In genomic region chr3:103799507-103799906, GRCm38 (mm10) we compare ENCODE assay signal across 21 mouse cellular contexts. TPM values are rescaled to one million over a fixed set of nuclear protein-coding genes. Genes with fewer than 3 reads are reported as not detected.
DNase-seq lines count a peak whose midpoint lies in the region; ATAC-seq and TF ChIP-seq lines count a peak whose summit lies in the region.
"Had no signal": no experiment of that assay in that cellular context is flagged by ENCODE, and none has a peak within 500 bp of the region (broad histone marks: within the 10 kb centered on the region; RNA-seq: fewer than 3 reads in every experiment).

No protein-coding gene starts in this region.

- TF ChIP-seq EP300 in stomach, postnatal 0 days (optimal IDR thresholded peaks at IDR 0.05): no peak

- H3K27ac ChIP-seq in stomach, embryonic 14.5 days (ENCODE audit: low read length): no peak overlapping the region
- no peak overlapping the region for H3K27ac ChIP-seq in stomach, postnatal 0 days (replicated peaks)
- H3K27ac ChIP-seq in liver, embryonic 16.5 days (ENCODE audit: low read length): peak overlapping the region; percentile 97
- H3K27ac ChIP-seq in midbrain, embryonic 16.5 days (ENCODE audit: low read length): no peak overlapping the region
- H3K27ac ChIP-seq in forebrain, embryonic 12.5 days: no peak overlapping the region
- H3K27ac ChIP-seq: embryonic facial prominence, embryonic 12.5 days; heart, embryonic 15.5 days; hindbrain, embryonic 15.5 days; neural tube, embryonic 12.5 days had no signal

- no peak overlapping the region for H3K4me2 ChIP-seq in stomach, embryonic 14.5 days (replicated peaks; ENCODE audit: low read depth, low read length)
- no peak overlapping the region for H3K4me2 ChIP-seq in stomach, postnatal 0 days (replicated peaks; ENCODE audit: low read depth)
- H3K4me2 ChIP-seq in liver, embryonic 16.5 days (ENCODE audit: low read depth, low read length): peak overlapping the region; percentile 65
- H3K4me2 ChIP-seq in midbrain, embryonic 16.5 days (ENCODE audit: low read length): no peak overlapping the region
- H3K4me2 ChIP-seq in forebrain, embryonic 12.5 days: no peak overlapping the region
- H3K4me2 ChIP-seq: embryonic facial prominence, embryonic 12.5 days; heart, embryonic 15.5 days; hindbrain, embryonic 15.5 days; neural tube, embryonic 12.5 days had no signal

- no peak overlapping the region for H3K4me3 ChIP-seq in stomach, embryonic 14.5 days (ENCODE audit: low read depth, low read length)
- H3K4me3 ChIP-seq in stomach, postnatal 0 days (ENCODE audit: low read depth, low read length): no peak overlapping the region
- no peak overlapping the region for H3K4me3 ChIP-seq in liver, embryonic 16.5 days (ENCODE audit: low read depth, low read length)
- H3K4me3 ChIP-seq in midbrain, embryonic 16.5 days (ENCODE audit: low read depth, low read length): no peak overlapping the region
- H3K4me3 ChIP-seq in forebrain, embryonic 12.5 days (replicated peaks): no peak overlapping the region
- H3K4me3 ChIP-seq: embryonic facial prominence, embryonic 12.5 days; gastrocnemius, adult 2 months; heart, embryonic 15.5 days; hindbrain, embryonic 15.5 days; neural tube, embryonic 12.5 days had no signal

- DNase-seq in heart, adult 11 months: peak; percentile 78
- no peak for DNase-seq in heart, postnatal 25 days (ENCODE audit: low spot score)
- no peak for DNase-seq in stomach, postnatal 0 days (ENCODE audit: low spot score)
- DNase-seq in cerebellum, adult 18-20 months: no peak
- DNase-seq: adrenal gland, adult 2 months; cerebellum, postnatal 14 days; gastrocnemius, adult 2 months; thymus, adult 2 months had no signal

- H3K27me3 ChIP-seq in stomach, embryonic 14.5 days (ENCODE audit: control insufficient read depth, insufficient read depth, low read length): no peaks in the 10 kb centered on the region
- H3K27me3 ChIP-seq in stomach, postnatal 0 days (ENCODE audit: control insufficient read depth, insufficient read depth, low read length): no peaks in the 10 kb centered on the region
- no peaks in the 10 kb centered on the region for H3K27me3 ChIP-seq in liver, embryonic 16.5 days (ENCODE audit: control insufficient read depth, insufficient read depth, low read depth, low read length)
- H3K27me3 ChIP-seq in midbrain, embryonic 16.5 days (ENCODE audit: control insufficient read depth, insufficient read depth, low read depth, low read length): no peaks in the 10 kb centered on the region
- no peaks in the 10 kb centered on the region for H3K27me3 ChIP-seq in forebrain, embryonic 12.5 days
- H3K27me3 ChIP-seq: embryonic facial prominence, embryonic 12.5 days; heart, embryonic 15.5 days; hindbrain, embryonic 15.5 days; neural tube, embryonic 12.5 days had no signal

- no peaks in the 10 kb centered on the region for H3K9me3 ChIP-seq in stomach, embryonic 14.5 days (ENCODE audit: control insufficient read depth, low read depth, low read length)
- no peaks in the 10 kb centered on the region for H3K9me3 ChIP-seq in stomach, postnatal 0 days (ENCODE audit: control insufficient read depth, low read length)
- H3K9me3 ChIP-seq in liver, embryonic 16.5 days (replicated peaks; ENCODE audit: control insufficient read depth, low read length): no peaks in the 10 kb centered on the region
- no peaks in the 10 kb centered on the region for H3K9me3 ChIP-seq in midbrain, embryonic 16.5 days (replicated peaks; ENCODE audit: control insufficient read depth, low read length, poor library complexity, severe bottlenecking)
- no peaks in the 10 kb centered on the region for H3K9me3 ChIP-seq in forebrain, embryonic 12.5 days
- H3K9me3 ChIP-seq: embryonic facial prominence, embryonic 12.5 days; heart, embryonic 15.5 days; hindbrain, embryonic 15.5 days; neural tube, embryonic 12.5 days had no signal

- no peaks in the 10 kb centered on the region for H3K4me1 ChIP-seq in stomach, embryonic 14.5 days (ENCODE audit: control insufficient read depth, insufficient read depth, low read length)
- peaks cover 7% of the 10 kb centered on the region; the same call in 1 of the 2 replicates for H3K4me1 ChIP-seq in stomach, postnatal 0 days (replicated peaks; ENCODE audit: control insufficient read depth, insufficient read depth)
- H3K4me1 ChIP-seq in liver, embryonic 16.5 days (ENCODE audit: control insufficient read depth, low read depth, low read length): peaks cover 63% of the 10 kb centered on the region
- H3K4me1 ChIP-seq in midbrain, embryonic 16.5 days (ENCODE audit: control insufficient read depth, insufficient read depth, low read length): no peaks in the 10 kb centered on the region
- H3K4me1 ChIP-seq in forebrain, embryonic 12.5 days: no peaks in the 10 kb centered on the region
- H3K4me1 ChIP-seq: embryonic facial prominence, embryonic 12.5 days; hindbrain, embryonic 15.5 days; neural tube, embryonic 12.5 days had no signal

- H3K9ac ChIP-seq in stomach, embryonic 14.5 days (replicated peaks; ENCODE audit: low read depth, low read length): no peak overlapping the region
- no peak overlapping the region for H3K9ac ChIP-seq in stomach, postnatal 0 days (ENCODE audit: low read length)
- H3K9ac ChIP-seq in liver, embryonic 16.5 days (ENCODE audit: low read depth, low read length): no peak overlapping the region
- H3K9ac ChIP-seq in midbrain, embryonic 16.5 days (ENCODE audit: low read depth, low read length): no peak overlapping the region
- H3K9ac ChIP-seq in forebrain, embryonic 12.5 days: no peak overlapping the region
- H3K9ac ChIP-seq: embryonic facial prominence, embryonic 12.5 days; heart, embryonic 15.5 days; hindbrain, embryonic 15.5 days; neural tube, embryonic 12.5 days had no signal

- TF ChIP-seq CTCF in stomach, postnatal 0 days (IDR thresholded peaks at IDR 0.05; ENCODE audit: low read depth): no peak

- 0 out of 2 replicates have a peak, but pooled peaks have one; percentile 58 for ATAC-seq in stomach, embryonic 14.5 days (ENCODE audit: insufficient number of reproducible peaks, insufficient read depth, low FRiP score, low read depth)
- no peak for ATAC-seq in stomach, postnatal 0 days (ENCODE audit: low FRiP score, low TSS enrichment)
- ATAC-seq in liver, embryonic 16.5 days (ENCODE audit: low read depth): peak; percentile 92
- ATAC-seq in midbrain, embryonic 16.5 days: no peak
- ATAC-seq in forebrain, embryonic 12.5 days (ENCODE audit: low FRiP score): no peak
- ATAC-seq: forebrain, embryonic 14.5 days had no signal

- intact Hi-C loops in heart, postnatal 25 days (cut with DNase I): no loop called here

- peaks cover 19% of the 10 kb centered on the region for H3K36me3 ChIP-seq in stomach, embryonic 14.5 days (ENCODE audit: control insufficient read depth, insufficient read depth, low read length)
- H3K36me3 ChIP-seq in stomach, postnatal 0 days (ENCODE audit: control insufficient read depth, insufficient read depth, low read length): no peaks in the 10 kb centered on the region
- H3K36me3 ChIP-seq in liver, embryonic 16.5 days (ENCODE audit: control insufficient read depth, insufficient read depth): peaks cover 15% of the 10 kb centered on the region
- peaks cover 13% of the 10 kb centered on the region for H3K36me3 ChIP-seq in midbrain, embryonic 16.5 days (ENCODE audit: control insufficient read depth, insufficient read depth, low read length)
- peaks cover 24% of the 10 kb centered on the region for H3K36me3 ChIP-seq in forebrain, embryonic 12.5 days (replicated peaks)

- WGBS in stomach, embryonic 14.5 days: 76% methylated on average over 2 of the region's 2 CpGs
- WGBS in stomach, postnatal 0 days: 74% methylated on average over 2 of the region's 2 CpGs
- 11% methylated on average over 2 of the region's 2 CpGs for whole genome bisulfite sequencing in liver, embryonic 16.5 days (ENCODE audit: insufficient replicate concordance)
- WGBS in midbrain, embryonic 16.5 days: 86% methylated on average over 2 of the region's 2 CpGs
- WGBS in forebrain, embryonic 12.5 days: 82% methylated on average over 2 of the region's 2 CpGs

RNA-seq across cellular contexts. Expression of gene Hipk1, which starts 8.1 kb away (rescaled TPM):
- total RNA-seq in heart, postnatal 25 days (2021): 100 to 1,000 TPM in 1 of 2 experiments, 10 to 100 TPM in 1; 90.0 to 101 TPM
- 18.1 and 18.8 TPM in 2 replicates for polyA plus RNA-seq in stomach, embryonic 14.5 days (2014; fragmentation: Nextera tagmentation; extraction: Ambion mirVana)
- polyA plus RNA-seq in stomach, postnatal 0 days (2015; fragmentation: Nextera tagmentation; extraction: Ambion mirVana): 6.7 and 7.5 TPM in 2 replicates
- 15.3 and 16.4 TPM in 2 replicates for polyA plus RNA-seq in liver, embryonic 16.5 days (2015; fragmentation: Nextera tagmentation; extraction: Ambion mirVana)
- 11.1 and 11.5 TPM in 2 replicates for polyA plus RNA-seq in midbrain, embryonic 16.5 days (2015; fragmentation: Nextera tagmentation; extraction: Ambion mirVana)
- polyA plus RNA-seq in forebrain, embryonic 12.5 days (2016; fragmentation: Nextera tagmentation; extraction: Ambion mirVana): 18.2 and 18.5 TPM in 2 replicates

RNA-seq across cellular contexts. Expression of gene Dclre1b, which starts 9.7 kb away (rescaled TPM):
- total RNA-seq in heart, postnatal 25 days (2021): 1 to 10 TPM; 7.3 to 8.6 TPM
- 27.0 and 30.9 TPM in 2 replicates for polyA plus RNA-seq in stomach, embryonic 14.5 days (2014; fragmentation: Nextera tagmentation; extraction: Ambion mirVana)
- 15.3 and 16.3 TPM in 2 replicates for polyA plus RNA-seq in stomach, postnatal 0 days (2015; fragmentation: Nextera tagmentation; extraction: Ambion mirVana)
- polyA plus RNA-seq in liver, embryonic 16.5 days (2015; fragmentation: Nextera tagmentation; extraction: Ambion mirVana): 24.1 and 28.5 TPM in 2 replicates
- 20.3 and 22.0 TPM in 2 replicates for polyA plus RNA-seq in midbrain, embryonic 16.5 days (2015; fragmentation: Nextera tagmentation; extraction: Ambion mirVana)
- polyA plus RNA-seq in forebrain, embryonic 12.5 days (2016; fragmentation: Nextera tagmentation; extraction: Ambion mirVana): 29.7 and 32.4 TPM in 2 replicates

RNA-seq across cellular contexts. Expression of gene Ap4b1, which starts 9.8 kb away (rescaled TPM):
- 10 to 100 TPM; 11.7 to 14.9 TPM for total RNA-seq in heart, postnatal 25 days (2021)
- polyA plus RNA-seq in stomach, embryonic 14.5 days (2014; fragmentation: Nextera tagmentation; extraction: Ambion mirVana): 18.5 and 21.8 TPM in 2 replicates
- polyA plus RNA-seq in stomach, postnatal 0 days (2015; fragmentation: Nextera tagmentation; extraction: Ambion mirVana): 12.2 TPM in 2 replicates
- polyA plus RNA-seq in liver, embryonic 16.5 days (2015; fragmentation: Nextera tagmentation; extraction: Ambion mirVana): 15.2 and 15.9 TPM in 2 replicates
- polyA plus RNA-seq in midbrain, embryonic 16.5 days (2015; fragmentation: Nextera tagmentation; extraction: Ambion mirVana): 20.5 and 22.8 TPM in 2 replicates
- 23.7 and 23.9 TPM in 2 replicates for polyA plus RNA-seq in forebrain, embryonic 12.5 days (2016; fragmentation: Nextera tagmentation; extraction: Ambion mirVana)

RNA-seq across cellular contexts. Expression of gene Gm43064, which starts 9.9 kb away (rescaled TPM):
- total RNA-seq in heart, postnatal 25 days (2021): not detected
- polyA plus RNA-seq in stomach, embryonic 14.5 days (2014; fragmentation: Nextera tagmentation; extraction: Ambion mirVana): 0.35 and 0.50 TPM in 2 replicates
- 0.30 and 0.61 TPM in 2 replicates for polyA plus RNA-seq in stomach, postnatal 0 days (2015; fragmentation: Nextera tagmentation; extraction: Ambion mirVana)
- 0.70 and 1.1 TPM in 2 replicates for polyA plus RNA-seq in liver, embryonic 16.5 days (2015; fragmentation: Nextera tagmentation; extraction: Ambion mirVana)
- 0.15 and 0.65 TPM in 2 replicates for polyA plus RNA-seq in midbrain, embryonic 16.5 days (2015; fragmentation: Nextera tagmentation; extraction: Ambion mirVana)
- 0.10 TPM in 1 of 2 replicates, not detected in the other for polyA plus RNA-seq in forebrain, embryonic 12.5 days (2016; fragmentation: Nextera tagmentation; extraction: Ambion mirVana)
- polyA plus RNA-seq: adrenal gland, adult 2 months; heart, embryonic 15.5 days; large intestine, adult 2 months had no signal

RNA-seq across cellular contexts. Expression of gene Bcl2l15, which starts 32.9 kb away (rescaled TPM):
- not detected for total RNA-seq in heart, postnatal 25 days (2021)
- polyA plus RNA-seq in stomach, embryonic 14.5 days (2014; fragmentation: Nextera tagmentation; extraction: Ambion mirVana): 0.54 TPM in 1 of 2 replicates, not detected in the other
- 4.4 and 5.2 TPM in 2 replicates for polyA plus RNA-seq in stomach, postnatal 0 days (2015; fragmentation: Nextera tagmentation; extraction: Ambion mirVana)
- polyA plus RNA-seq in liver, embryonic 16.5 days (2015; fragmentation: Nextera tagmentation; extraction: Ambion mirVana): 1.5 and 1.7 TPM in 2 replicates
- polyA plus RNA-seq in midbrain, embryonic 16.5 days (2015; fragmentation: Nextera tagmentation; extraction: Ambion mirVana): 0.31 and 0.36 TPM in 2 replicates
- 0.28 and 0.42 TPM in 2 replicates for polyA plus RNA-seq in forebrain, embryonic 12.5 days (2016; fragmentation: Nextera tagmentation; extraction: Ambion mirVana)
- total RNA-seq: adrenal gland, adult 2 months had no signal
- polyA plus RNA-seq: adrenal gland, adult 2 months; embryonic facial prominence, embryonic 12.5 days; forebrain, embryonic 14.5 days; limb, embryonic 11.5 days; lung, embryonic 16.5 days; midbrain, postnatal 0 days; neural tube, embryonic 12.5 days had no signal

Comparison
In these comparisons a context has a peak if more than half of its experiments do, and no peak if none do; other contexts are left out.
1. ATAC-seq: peak in stomach, embryonic 14.5 days (single experiment) and liver, embryonic 16.5 days (single experiment); none in stomach, postnatal 0 days (single experiment), midbrain, embryonic 16.5 days (single experiment) and forebrain, embryonic 12.5 days (single experiment).